Mouse (Mus musculus): ENCODE results near the gene Dab2ip. TPM values are rescaled to one million over a fixed set of nuclear protein-coding genes. Genes with fewer than 3 reads are reported as not detected.

The Dab2ip gene
- total and polyA plus RNA-seq, 2 experiments from 2014 or later = 23.9 to 57.7 TPM

- DNase-seq (ENCODE audit: low spot score) = no peak
- no peak overlapping the region for H3K9ac ChIP-seq (replicated peaks; ENCODE audit: low read depth, low read length)
- TF ChIP-seq EP300 (IDR thresholded peaks at IDR 0.05; ENCODE audit: low read depth) (no peak), CTCF (IDR thresholded peaks at IDR 0.05; ENCODE audit: low read depth) (no peak)
- no peaks in the 10 kb centered on the region for H3K27me3 ChIP-seq (ENCODE audit: control insufficient read depth, insufficient read depth, low read length)
- no peak overlapping the region for H3K4me3 ChIP-seq (ENCODE audit: low read depth, low read length)
- H3K9me3 ChIP-seq (replicated peaks; ENCODE audit: control insufficient read depth, low read length) = no peaks in the 10 kb centered on the region
- H3K36me3 ChIP-seq (replicated peaks; ENCODE audit: control insufficient read depth, insufficient read depth, low read length) = no peaks in the 10 kb centered on the region
- ATAC-seq (ENCODE audit: insufficient read depth, low read depth) = no peak
- H3K4me1 ChIP-seq (ENCODE audit: control insufficient read depth, insufficient read depth) = peaks cover 5% of the 10 kb centered on the region
- H3K4me2 ChIP-seq (ENCODE audit: low read depth, low read length) = no peak overlapping the region
- H3K27ac ChIP-seq (ENCODE audit: low read depth) = no peak overlapping the region
- WGBS = 81% methylated on average over 5 of the region's 5 CpGs
Measured at GRCm38 (mm10) chr2:35779266-35779665, 221.2 kb downstream of the Dab2ip start.

Other genes starting within 250 kb of the Dab2ip start
- gene Stom, start 221.3 kb upstream of the Dab2ip start, total RNA-seq (2014; rRNA removed; ENCODE audit: low replicate concordance) = 60.1 and 79.0 TPM in 2 replicates
- 48.4 and 51.3 TPM in 2 replicates for gene Stom, start 221.3 kb upstream of the Dab2ip start, polyA plus RNA-seq (2015; fragmentation: Nextera tagmentation; extraction: Ambion mirVana)
- gene 4930568D16Rik, start 190.5 kb upstream of the Dab2ip start, total RNA-seq (2014; rRNA removed; ENCODE audit: low replicate concordance) = not detected in 2 replicates
- not detected in 2 replicates for gene 4930568D16Rik, start 190.5 kb upstream of the Dab2ip start, polyA plus RNA-seq (2015; fragmentation: Nextera tagmentation; extraction: Ambion mirVana)
- not detected in 2 replicates for gene 4930402F06Rik, start 161.1 kb upstream of the Dab2ip start, total RNA-seq (2014; rRNA removed; ENCODE audit: low replicate concordance)
- not detected in 2 replicates for gene 4930402F06Rik, start 161.1 kb upstream of the Dab2ip start, polyA plus RNA-seq (2015; fragmentation: Nextera tagmentation; extraction: Ambion mirVana)
- gene Ggta1, start 95.0 kb upstream of the Dab2ip start, total RNA-seq (2014; rRNA removed; ENCODE audit: low replicate concordance) = 14.8 and 37.1 TPM in 2 replicates
- gene Ggta1, start 95.0 kb upstream of the Dab2ip start, polyA plus RNA-seq (2015; fragmentation: Nextera tagmentation; extraction: Ambion mirVana) = 16.0 and 16.4 TPM in 2 replicates